Mouse (Mus musculus) liver, embryonic 16.5 days (tissue): ENCODE data around the gene Rftn2. TPM values are rescaled to one million over a fixed set of nuclear protein-coding genes. Genes with fewer than 3 reads are reported as not detected.

Source experiments
- ATAC-seq: fragments of 200-750 bp; cut with Nextera tagmentation; 2 replicates; pipeline ENCODE4 v1.8.0; 2017; ENCODE audit warnings: low read depth, mild to moderate bottlenecking, moderate number of reproducible peaks, moderate library complexity
- H3K27ac ChIP-seq: fragments of 300-500 bp; sonication (generic); 2 replicates; pipeline ENCODE4 v1.5.1; 2014; ENCODE audit warnings: mild to moderate bottlenecking, low read length
- H3K27me3 ChIP-seq: fragments of 300-500 bp; sonication (generic); 2 replicates; pipeline ENCODE4 v1.6.1; 2014; ENCODE audit warnings: low read depth, low read length, mixed read lengths; ENCODE audit not compliant: control insufficient read depth, insufficient read depth
- H3K36me3 ChIP-seq: fragments of 300-500 bp; sonication (generic); 2 replicates; pipeline ENCODE4 v1.6.1; 2014; ENCODE audit warnings: mild to moderate bottlenecking; ENCODE audit not compliant: control insufficient read depth, insufficient read depth
- H3K4me1 ChIP-seq: fragments of 300-500 bp; sonication (generic); 2 replicates; pipeline ENCODE4 v1.6.1; 2014; ENCODE audit warnings: low read depth, low read length, mixed read lengths; ENCODE audit not compliant: control insufficient read depth
- H3K4me2 ChIP-seq: fragments of 300-500 bp; sonication (generic); 2 replicates; pipeline ENCODE4 v1.6.1; 2014; ENCODE audit warnings: low read depth, low read length, mixed read lengths
- H3K4me3 ChIP-seq: fragments of 300-500 bp; sonication (generic); 2 replicates; pipeline ENCODE4 v1.5.1; 2014; ENCODE audit warnings: low read depth, mild to moderate bottlenecking, low read length
- H3K9ac ChIP-seq: fragments of 300-500 bp; sonication (generic); 2 replicates; pipeline ENCODE4 v1.6.1; 2014; ENCODE audit warnings: low read depth, low read length
- H3K9me3 ChIP-seq: fragments of 300-500 bp; sonication (generic); replicated peaks from 2 replicates; pipeline ENCODE4 v1.6.1; 2016; ENCODE audit warnings: low read length; ENCODE audit not compliant: control insufficient read depth
- WGBS: fragments of 180-500 bp; shearing (Covaris S2); extraction: QIAGEN DNeasy Blood & Tissue Kit; methylation state at CpG from one replicate; pipeline ENCODE4 v1.1.7; 2014; ENCODE audit not compliant: insufficient replicate concordance; 5-methylcytosine and 5-hydroxymethylcytosine counted together
- polyA plus RNA-seq: library from polyadenylated mRNA; unstranded; fragments of >200 nt; fragmentation: Nextera tagmentation; extraction: Ambion mirVana; gene quantifications from 2 replicates; pipeline ENCODE4 v1.2.1, GENCODE M21; 2015

Rftn2 gene
- polyA plus RNA-seq, 1 experiment from 2014 or later, result 0.86 TPM

DNA sequence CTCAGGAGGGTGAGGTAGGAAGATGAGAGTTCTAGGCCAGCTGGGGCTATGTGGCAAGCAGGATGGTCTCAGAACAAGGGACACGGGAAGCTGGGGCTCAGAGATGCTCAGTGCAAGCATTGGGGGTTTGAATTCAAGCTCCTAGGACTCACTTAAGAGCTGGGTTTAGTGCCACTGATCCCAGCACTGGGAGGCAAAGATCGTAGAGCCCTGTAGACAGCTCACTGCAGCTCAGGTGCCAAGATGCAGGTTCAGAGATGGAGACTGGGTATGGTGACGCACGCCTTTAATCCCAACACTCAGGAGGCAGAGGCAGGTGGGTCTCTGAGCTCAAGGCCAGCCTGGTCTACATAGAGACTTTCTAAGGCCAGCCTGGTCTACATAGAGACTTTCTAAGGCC is 69.3 kb downstream of the Rftn2 start:
- Histone ChIP-seq H3K4me2 (no peak overlapping the region), H3K4me1 (no peaks in the 10 kb centered on the region), H3K27me3 (no peaks in the 10 kb centered on the region), H3K9ac (no peak overlapping the region), H3K4me3 (no peak overlapping the region), H3K27ac (no peak overlapping the region), H3K9me3 (no peaks in the 10 kb centered on the region), H3K36me3 (peaks cover 10% of the 10 kb centered on the region)
- WGBS, result 88% methylated on average over 4 of the region's 4 CpGs
- ATAC-seq, result no peak

DNA sequence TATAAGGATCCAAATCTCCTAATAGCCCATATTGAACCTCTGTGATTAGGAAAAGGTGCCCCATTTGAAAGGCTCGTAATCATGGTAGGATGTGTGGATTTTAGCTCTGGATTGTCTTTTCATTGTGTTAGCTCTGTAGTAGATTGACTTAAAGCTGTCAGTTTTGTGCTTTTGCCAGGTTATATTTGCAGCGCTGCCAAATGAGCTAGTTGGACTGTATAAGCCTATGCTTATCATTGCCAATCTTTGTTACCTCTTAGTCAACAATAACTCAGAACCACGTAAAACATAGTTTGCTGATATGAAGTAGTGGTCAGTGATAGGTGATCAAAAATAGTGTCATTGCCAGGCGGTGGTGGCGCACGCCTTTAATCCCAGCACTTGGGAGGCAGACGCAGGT is 81.0 kb downstream of the Rftn2 start:
- Histone ChIP-seq H3K9me3 (no peaks in the 10 kb centered on the region), H3K27me3 (no peaks in the 10 kb centered on the region), H3K4me3 (no peak overlapping the region), H3K4me1 (no peaks in the 10 kb centered on the region), H3K36me3 (peaks cover 17% of the 10 kb centered on the region), H3K27ac (no peak overlapping the region), H3K4me2 (no peak overlapping the region), H3K9ac (no peak overlapping the region)
- WGBS, result 85% methylated on average over 7 of the region's 7 CpGs
- no peak for ATAC-seq

- H3K27ac ChIP-seq, result no peak overlapping the region
- H3K27me3 ChIP-seq, result no peaks in the 10 kb centered on the region
- ATAC-seq, result no peak
- peaks cover 10% of the 10 kb centered on the region for H3K36me3 ChIP-seq
- H3K9me3 ChIP-seq, result no peaks in the 10 kb centered on the region
- H3K9ac ChIP-seq, result no peak overlapping the region
- no peak overlapping the region for H3K4me3 ChIP-seq
- H3K4me2 ChIP-seq, result no peak overlapping the region
- 88% methylated on average over 4 of the region's 4 CpGs for WGBS
- H3K4me1 ChIP-seq, result no peaks in the 10 kb centered on the region
These were observed 82.2 kb downstream of the Rftn2 start for GRCm38 (mm10) chr1:55144338-55144737.

- Histone ChIP-seq H3K9ac (no peak overlapping the region), H3K9me3 (no peaks in the 10 kb centered on the region), H3K4me3 (no peak overlapping the region), H3K36me3 (no peaks in the 10 kb centered on the region), H3K4me2 (no peak overlapping the region), H3K27me3 (no peaks in the 10 kb centered on the region), H3K27ac (no peak overlapping the region), H3K4me1 (peaks cover 9% of the 10 kb centered on the region)
- 95% methylated on average over 1 of the region's 1 CpGs for WGBS
- ATAC-seq, result no peak
These were observed 90.7 kb downstream of the Rftn2 start for GRCm38 (mm10) chr1:55135846-55136245.

DNA sequence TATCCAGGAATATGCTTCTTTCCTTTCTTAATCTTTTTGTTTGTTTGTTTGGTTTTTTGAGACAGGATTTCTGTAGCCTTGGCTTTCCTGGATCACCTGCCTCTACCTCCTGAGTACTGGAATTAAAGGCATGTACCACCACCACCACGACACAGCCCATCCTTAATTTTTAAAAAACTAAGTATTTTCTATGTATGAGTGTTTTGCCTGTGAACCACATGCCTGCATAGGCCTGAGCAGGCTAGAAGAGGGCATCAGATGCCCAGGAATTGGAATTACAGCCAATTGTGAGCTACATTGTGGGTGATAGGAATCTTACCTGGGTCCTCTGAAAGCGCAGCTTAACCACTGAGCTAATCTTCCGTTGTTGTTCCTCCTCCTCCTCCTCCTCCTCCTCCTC is 92.3 kb downstream of the Rftn2 start:
- 82% methylated on average over 3 of the region's 3 CpGs for WGBS
- H3K4me2 ChIP-seq, result no peak overlapping the region
- ATAC-seq, result no peak

GRCm38 (mm10) chr1:55133173-55133572 is 93.4 kb downstream of the Rftn2 start:
- Histone ChIP-seq H3K9ac (no peak overlapping the region), H3K27ac (no peak overlapping the region), H3K4me2 (peak overlapping the region; percentile 24; the same call in 1 of the 2 replicates), H3K4me3 (no peak overlapping the region), H3K4me1 (peaks cover 18% of the 10 kb centered on the region), H3K9me3 (no peaks in the 10 kb centered on the region), H3K27me3 (no peaks in the 10 kb centered on the region), H3K36me3 (no peaks in the 10 kb centered on the region)
- no peak for ATAC-seq
- 72% methylated on average over 2 of the region's 2 CpGs for WGBS

More for the DNA sequence above, 92.3 kb downstream of the Rftn2 start:
- Histone ChIP-seq H3K27me3 (no peaks in the 10 kb centered on the region), H3K4me3 (no peak overlapping the region), H3K36me3 (no peaks in the 10 kb centered on the region), H3K27ac (no peak overlapping the region), H3K9me3 (no peaks in the 10 kb centered on the region), H3K4me1 (peaks cover 18% of the 10 kb centered on the region), H3K9ac (no peak overlapping the region)

- H3K4me1 ChIP-seq, result peaks cover 18% of the 10 kb centered on the region
- no peaks in the 10 kb centered on the region for H3K9me3 ChIP-seq
- H3K36me3 ChIP-seq, result no peaks in the 10 kb centered on the region
- WGBS, result 38% methylated on average over 4 of the region's 4 CpGs
- no peaks in the 10 kb centered on the region for H3K27me3 ChIP-seq
- peak overlapping the region; percentile 75 for H3K4me2 ChIP-seq
- H3K4me3 ChIP-seq, result peak overlapping the region; percentile 100
- H3K9ac ChIP-seq, result peak overlapping the region; percentile 100
- ATAC-seq, result no peak
- 0 out of 2 replicates have a peak overlapping the region, but pooled peaks have one; percentile 37 for H3K27ac ChIP-seq
These were observed 94.3 kb downstream of the Rftn2 start for GRCm38 (mm10) chr1:55132308-55132707.

DNA sequence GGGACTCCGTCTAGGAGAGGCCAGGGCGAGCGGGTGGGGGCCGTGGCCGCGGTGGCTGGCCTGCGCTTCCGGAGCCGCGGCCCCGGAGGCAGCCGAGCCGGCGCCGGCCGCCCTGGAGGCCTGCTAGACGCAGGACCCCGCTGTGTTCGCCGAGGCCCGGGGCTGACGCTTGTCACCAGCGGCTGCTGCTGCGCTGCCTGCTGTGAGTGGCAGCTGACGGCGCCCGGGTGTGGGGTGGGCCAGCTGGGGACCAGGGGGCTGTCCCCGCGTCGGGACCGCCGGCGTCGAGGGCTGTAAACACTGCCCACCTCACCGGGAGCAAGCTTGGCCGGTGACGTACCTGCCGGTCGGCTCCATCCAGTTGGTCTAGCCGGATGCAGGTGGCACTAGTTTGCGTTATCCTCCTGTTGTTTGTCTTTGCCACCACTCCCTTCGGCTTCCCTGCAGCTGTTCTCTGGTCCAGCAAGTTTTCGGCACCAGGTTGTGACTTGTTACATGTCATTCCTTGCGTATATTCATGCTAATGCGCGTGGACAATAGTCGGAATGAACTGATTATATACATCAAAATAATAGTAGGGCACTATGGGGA is 95.1 kb downstream of the Rftn2 start:
- H3K27ac ChIP-seq, result peak overlapping the region; percentile 96
- peak; percentile 62 for ATAC-seq
- H3K9ac ChIP-seq, result peak overlapping the region; percentile 100
- H3K4me2 ChIP-seq, result peak overlapping the region; percentile 75
- no peaks in the 10 kb centered on the region for H3K36me3 ChIP-seq
- no peaks in the 10 kb centered on the region for H3K9me3 ChIP-seq
- under 1% methylated on average over 47 of the region's 47 CpGs for WGBS
- H3K4me3 ChIP-seq, result peak overlapping the region; percentile 100
- H3K27me3 ChIP-seq, result no peaks in the 10 kb centered on the region
- peaks cover 18% of the 10 kb centered on the region for H3K4me1 ChIP-seq

- under 1% methylated on average over 42 of the region's 42 CpGs for WGBS
- peak within 1 kb of the TSS; percentile 100 for H3K9ac ChIP-seq
- ATAC-seq, result peak; percentile 94
- no peaks in the 10 kb centered on the region for H3K27me3 ChIP-seq
- H3K36me3 ChIP-seq, result no peaks in the 10 kb centered on the region
- peak within 1 kb of the TSS; percentile 96 for H3K27ac ChIP-seq
- peak within 1 kb of the TSS; percentile 100 for H3K4me3 ChIP-seq
- H3K4me2 ChIP-seq, result peak within 1 kb of the TSS; percentile 85
- no peaks in the 10 kb centered on the region for H3K9me3 ChIP-seq
- peaks cover 18% of the 10 kb centered on the region for H3K4me1 ChIP-seq
These were observed 95.6 kb downstream of the Rftn2 start, which contains the start of gene Mob4 for GRCm38 (mm10) chr1:55130943-55131401. Mob4 (plus strand) TSS chr1:55131231.
